Mouse (Mus musculus): ENCODE results near the gene 2900026A02Rik.

DNA sequence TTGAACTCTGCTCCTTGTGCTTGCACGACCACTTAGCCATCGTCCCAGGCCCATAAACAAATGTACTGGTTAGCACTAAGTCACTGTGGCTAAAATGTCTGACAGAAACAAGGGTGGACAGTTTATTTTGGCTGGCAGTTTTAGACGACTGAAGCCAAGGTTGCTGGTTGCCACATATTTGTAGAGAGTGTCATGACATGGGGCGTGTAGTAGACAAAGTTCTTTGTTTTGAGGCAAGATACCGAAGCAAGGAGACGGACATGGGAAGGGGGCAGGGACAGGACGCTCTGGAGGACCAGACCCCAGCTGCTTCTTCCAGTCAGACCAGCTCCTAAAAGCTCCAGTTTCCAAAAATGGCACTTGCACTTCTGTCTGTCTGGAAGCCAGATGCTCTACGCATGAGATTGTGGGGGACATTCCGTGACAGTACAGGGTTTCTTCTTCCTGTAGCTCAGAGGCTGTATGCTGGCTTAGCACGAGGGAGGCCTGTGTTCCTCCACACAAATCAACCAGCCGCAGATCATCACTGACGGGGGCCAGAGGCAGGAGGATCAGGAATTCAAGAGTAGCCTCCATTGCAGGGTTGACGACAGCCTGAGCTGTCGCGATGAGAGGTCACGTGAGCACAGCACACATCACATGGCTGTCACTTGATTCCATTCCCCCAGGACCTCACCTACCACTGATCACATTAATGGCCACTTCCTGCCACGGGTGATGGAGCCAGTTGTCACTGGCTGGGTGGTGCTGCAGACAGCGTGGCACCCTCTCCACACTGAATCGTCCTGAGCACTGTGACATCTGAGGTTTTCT, 138.5 kb downstream of the 2900026A02Rik start:
- TF ChIP-seq POLR2A (IDR thresholded peaks at IDR 0.05; ENCODE audit: extremely low read depth, insufficient read depth, low read length) (0 out of 2 replicates have a peak, but pooled peaks have one; percentile 8), CTCF (IDR thresholded peaks at IDR 0.05; ENCODE audit: low read depth, low read length) (no peak)
